Mouse (Mus musculus) hindbrain, embryonic 11.5 days (tissue): ENCODE measurements around the gene Fermt3. TPM values are rescaled to one million over a fixed set of nuclear protein-coding genes. Genes with fewer than 3 reads are reported as not detected.

Source experiments
- ATAC-seq: fragments of 200-750 bp; cut with Nextera tagmentation; 2 replicates; pipeline ENCODE4 v1.8.0; 2017; ENCODE audit warnings: mild to moderate bottlenecking, moderate TSS enrichment, moderate library complexity; ENCODE audit not compliant: low FRiP score
- DNase-seq: peaks from one replicate; pipeline ENCODE4 v3.0.0-alpha.2; 2015; ENCODE audit warnings: low spot score
- H3K27ac ChIP-seq: fragments of 300-500 bp; sonication (generic); 2 replicates; pipeline ENCODE4 v1.5.1; 2014; ENCODE audit warnings: mild to moderate bottlenecking, low read depth, low read length
- H3K27me3 ChIP-seq: fragments of 300-500 bp; sonication (generic); 2 replicates; pipeline ENCODE4 v1.6.1; 2014; ENCODE audit warnings: mild to moderate bottlenecking, low read length, moderate library complexity, mixed read lengths; ENCODE audit not compliant: control insufficient read depth, insufficient read depth
- H3K36me3 ChIP-seq: fragments of 300-500 bp; sonication (generic); 2 replicates; pipeline ENCODE4 v1.6.1; 2014; ENCODE audit warnings: mild to moderate bottlenecking, low read length, moderate library complexity, mixed read lengths; ENCODE audit not compliant: control insufficient read depth, insufficient read depth
- H3K4me1 ChIP-seq: fragments of 300-500 bp; sonication (generic); replicated peaks from 2 replicates; pipeline ENCODE4 v1.6.1; 2014; ENCODE audit warnings: low read length, mixed read lengths; ENCODE audit not compliant: control insufficient read depth, insufficient read depth
- H3K4me2 ChIP-seq: fragments of 300-500 bp; sonication (generic); replicated peaks from 2 replicates; pipeline ENCODE4 v1.6.1; 2014; ENCODE audit warnings: mild to moderate bottlenecking, low read depth, low read length
- H3K4me3 ChIP-seq: fragments of 300-500 bp; sonication (generic); 2 replicates; pipeline ENCODE4 v1.5.1; 2014; ENCODE audit warnings: low read depth, low read length
- H3K9ac ChIP-seq: fragments of 300-500 bp; sonication (generic); 2 replicates; pipeline ENCODE4 v1.6.1; 2014; ENCODE audit warnings: low read depth, low read length
- H3K9me3 ChIP-seq: fragments of 300-500 bp; sonication (generic); 2 replicates; pipeline ENCODE4 v1.6.1; 2016; ENCODE audit warnings: low read length; ENCODE audit not compliant: control insufficient read depth
- WGBS: fragments of 180-500 bp; shearing (Covaris S2); extraction: QIAGEN DNeasy Blood & Tissue Kit; methylation state at CpG from one replicate; pipeline ENCODE4 v1.1.7; 2014; 5-methylcytosine and 5-hydroxymethylcytosine counted together
- polyA plus RNA-seq: library from polyadenylated mRNA; unstranded; fragments of >200 nt; fragmentation: Nextera tagmentation; extraction: Ambion mirVana; gene quantifications from 2 replicates; pipeline ENCODE4 v1.2.1, GENCODE M21; 2014

Gene Fermt3
- polyA plus RNA-seq, 1 experiment from 2014 or later, result 7.6 TPM

- ATAC-seq, result no peak
- Histone ChIP-seq H3K27ac (0 out of 2 replicates have a peak overlapping the region, but pooled peaks have one; percentile 93), H3K4me1 (peaks cover 12% of the 10 kb centered on the region), H3K4me2 (peak overlapping the region; percentile 74), H3K9me3 (no peaks in the 10 kb centered on the region), H3K36me3 (peaks cover 7% of the 10 kb centered on the region; the same call in 1 of the 2 replicates), H3K9ac (peak overlapping the region; percentile 88), H3K4me3 (peak overlapping the region; percentile 88), H3K27me3 (peaks cover 8% of the 10 kb centered on the region)
- DNase-seq, result no peak
- 36% methylated on average over 12 of the region's 12 CpGs for WGBS
Measured at GRCm38 (mm10) chr19:6973581-6974190, 45.6 kb downstream of the Fermt3 start.

- DNase-seq, result no peak
- no peak overlapping the region for H3K4me3 ChIP-seq
- 77% methylated on average over 13 of the region's 13 CpGs for WGBS
- H3K27me3 ChIP-seq, result peaks cover 8% of the 10 kb centered on the region
- no peak overlapping the region for H3K27ac ChIP-seq
- H3K36me3 ChIP-seq, result no peaks in the 10 kb centered on the region
- no peak for ATAC-seq
- H3K4me2 ChIP-seq, result no peak overlapping the region
- H3K4me1 ChIP-seq, result peaks cover 8% of the 10 kb centered on the region
- no peak overlapping the region for H3K9ac ChIP-seq
- H3K9me3 ChIP-seq, result no peaks in the 10 kb centered on the region
Measured at GRCm38 (mm10) chr19:6972247-6972917, 46.9 kb downstream of the Fermt3 start.

GRCm38 (mm10) chr19:6971644-6972043 lies 47.6 kb downstream of the Fermt3 start:
- Histone ChIP-seq H3K9ac (no peak overlapping the region), H3K27ac (no peak overlapping the region), H3K4me1 (peaks cover 5% of the 10 kb centered on the region), H3K4me3 (no peak overlapping the region), H3K36me3 (no peaks in the 10 kb centered on the region), H3K9me3 (no peaks in the 10 kb centered on the region), H3K4me2 (no peak overlapping the region), H3K27me3 (peaks cover 8% of the 10 kb centered on the region)
- no peak for ATAC-seq
- 29% methylated on average over 6 of the region's 6 CpGs for WGBS
- no peak for DNase-seq

- Histone ChIP-seq H3K36me3 (no peaks in the 10 kb centered on the region), H3K9me3 (no peaks in the 10 kb centered on the region), H3K27me3 (peaks cover 8% of the 10 kb centered on the region), H3K27ac (no peak overlapping the region), H3K9ac (no peak overlapping the region), H3K4me1 (peaks cover 5% of the 10 kb centered on the region), H3K4me2 (no peak overlapping the region), H3K4me3 (no peak overlapping the region)
- 22% methylated on average over 9 of the region's 11 CpGs for WGBS
- ATAC-seq, result no peak
- DNase-seq, result no peak
Measured at GRCm38 (mm10) chr19:6970460-6971085, 48.7 kb downstream of the Fermt3 start.

GRCm38 (mm10) chr19:6969665-6970381 lies 49.4 kb downstream of the Fermt3 start:
- peak overlapping the region; percentile 38 for H3K4me3 ChIP-seq
- H3K36me3 ChIP-seq, result no peaks in the 10 kb centered on the region
- no peaks in the 10 kb centered on the region for H3K9me3 ChIP-seq
- peak overlapping the region; percentile 61; the same call in 1 of the 2 replicates for H3K9ac ChIP-seq
- DNase-seq (peak; percentile 77), ATAC-seq (peak; percentile 20; the same call in 1 of the 2 replicates)
- H3K27ac ChIP-seq, result no peak overlapping the region
- H3K27me3 ChIP-seq, result peaks cover 8% of the 10 kb centered on the region
- peaks cover 5% of the 10 kb centered on the region for H3K4me1 ChIP-seq
- peak overlapping the region; percentile 54 for H3K4me2 ChIP-seq
- WGBS, result under 1% methylated on average over 38 of the region's 55 CpGs

- ATAC-seq (no peak), DNase-seq (no peak)
- H3K4me1 ChIP-seq, result peaks cover 5% of the 10 kb centered on the region
- peak overlapping the region; percentile 61; the same call in 1 of the 2 replicates for H3K9ac ChIP-seq
- H3K4me2 ChIP-seq, result peak overlapping the region; percentile 54
- peak overlapping the region; percentile 38 for H3K4me3 ChIP-seq
- peaks cover 8% of the 10 kb centered on the region for H3K27me3 ChIP-seq
- no peaks in the 10 kb centered on the region for H3K9me3 ChIP-seq
- H3K27ac ChIP-seq, result no peak overlapping the region
- WGBS, result under 1% methylated on average over 18 of the region's 20 CpGs
- no peaks in the 10 kb centered on the region for H3K36me3 ChIP-seq
Measured at GRCm38 (mm10) chr19:6969291-6969664, 50.0 kb downstream of the Fermt3 start.

- peaks cover 8% of the 10 kb centered on the region for H3K27me3 ChIP-seq
- H3K9ac ChIP-seq, result no peak overlapping the region
- DNase-seq (no peak), ATAC-seq (no peak)
- H3K27ac ChIP-seq, result no peak overlapping the region
- H3K4me3 ChIP-seq, result peak overlapping the region; percentile 38; the same call in 1 of the 2 replicates
- no peaks in the 10 kb centered on the region for H3K36me3 ChIP-seq
- peak overlapping the region; percentile 54 for H3K4me2 ChIP-seq
- no peaks in the 10 kb centered on the region for H3K9me3 ChIP-seq
- WGBS, result 10% methylated on average over 15 of the region's 15 CpGs
- H3K4me1 ChIP-seq, result peaks cover 5% of the 10 kb centered on the region
Measured at GRCm38 (mm10) chr19:6968491-6969271, 50.6 kb downstream of the Fermt3 start.

- Histone ChIP-seq H3K36me3 (0 out of 2 replicates have a peak, but pooled peaks cover 2% of the 10 kb centered on the region), H3K27ac (no peak overlapping the region)
Measured at GRCm38 (mm10) chr19:6956461-6956860, 62.8 kb downstream of the Fermt3 start.

More at GRCm38 (mm10) chr19:6956461-6956860, 62.8 kb downstream of the Fermt3 start:
- no peak overlapping the region for H3K9ac ChIP-seq
- H3K4me3 ChIP-seq, result no peak overlapping the region
- H3K4me2 ChIP-seq, result no peak overlapping the region
- H3K27me3 ChIP-seq, result no peaks in the 10 kb centered on the region; the same call in 1 of the 2 replicates
- H3K9me3 ChIP-seq, result no peaks in the 10 kb centered on the region
- WGBS, result 69% methylated on average over 10 of the region's 10 CpGs
- ATAC-seq (no peak), DNase-seq (no peak)
- H3K4me1 ChIP-seq, result 0 out of 2 replicates have a peak, but pooled peaks cover 6% of the 10 kb centered on the region
